Mouse (Mus musculus): ENCODE results near the gene Tmem72. TPM values are rescaled to one million over a fixed set of nuclear protein-coding genes. Genes with fewer than 3 reads are reported as not detected.

Gene Tmem72
- 0.01 TPM in 1 of 2 replicates, not detected in the other for polyA plus RNA-seq (2012; rRNA removed; ENCODE audit: low replicate concordance)

GRCm38 (mm10) chr6:116716666-116717065 is at the start of gene Tmem72:
TSS of gene Tmem72 (minus strand) at chr6:116716913.

GRCm38 (mm10) chr6:116673471-116674282 is 43.0 kb downstream of the Tmem72 start, which contains the start of gene Rassf4:
TSS of gene Rassf4 (minus strand) at chr6:116673952.

GRCm38 (mm10) chr6:116650406-116650805 is 66.3 kb downstream of the Tmem72 start, which contains the start of gene Depp1:
TSS of gene Depp1 (plus strand) at chr6:116650609.

Other genes with a start within 250 kb of the Tmem72 start
- not detected in 2 replicates for gene Olfr211, start 227.8 kb downstream of the Tmem72 start, polyA plus RNA-seq (2012; rRNA removed; ENCODE audit: low replicate concordance)
- gene Olfr212, start 210.4 kb downstream of the Tmem72 start, polyA plus RNA-seq (2012; rRNA removed; ENCODE audit: low replicate concordance), result not detected in 2 replicates
- gene Olfr213, start 178.5 kb downstream of the Tmem72 start, polyA plus RNA-seq (2012; rRNA removed; ENCODE audit: low replicate concordance), result not detected in 2 replicates
- gene Gm5580, start 165.8 kb downstream of the Tmem72 start, polyA plus RNA-seq (2012; rRNA removed; ENCODE audit: low replicate concordance), result 0.10 and 0.16 TPM in 2 replicates
- not detected in 2 replicates for gene Olfr214, start 162.7 kb downstream of the Tmem72 start, polyA plus RNA-seq (2012; rRNA removed; ENCODE audit: low replicate concordance)
- gene Olfr215, start 132.7 kb downstream of the Tmem72 start, polyA plus RNA-seq (2012; rRNA removed; ENCODE audit: low replicate concordance), result not detected in 2 replicates
- gene Zfp422, start 87.9 kb downstream of the Tmem72 start, polyA plus RNA-seq (2012; rRNA removed; ENCODE audit: low replicate concordance), result 8.6 and 17.4 TPM in 2 replicates
- 34.3 and 59.9 TPM in 2 replicates for gene Depp1, start 66.3 kb downstream of the Tmem72 start, polyA plus RNA-seq (2012; rRNA removed; ENCODE audit: low replicate concordance)
- 20.6 and 38.8 TPM in 2 replicates for gene Rassf4, start 43.0 kb downstream of the Tmem72 start, polyA plus RNA-seq (2012; rRNA removed; ENCODE audit: low replicate concordance)

All from mammary gland, adult 2 months (tissue).